Mouse (Mus musculus): ENCODE results near the gene Lgals2. TPM values are rescaled to one million over a fixed set of nuclear protein-coding genes. Genes with fewer than 3 reads are reported as not detected.

The Lgals2 gene
- polyA plus RNA-seq, 1 experiment from 2014 or later: 15.8 TPM

GRCm38 (mm10) chr15:78843581-78844469, 11.5 kb downstream of the Lgals2 start:
- Histone ChIP-seq H3K4me3 (ENCODE audit: low read depth, low read length) (peak overlapping the region; percentile 59), H3K9me3 (replicated peaks; ENCODE audit: control insufficient read depth, low read length) (no peaks in the 10 kb centered on the region), H3K27ac (ENCODE audit: low read length) (peak overlapping the region; percentile 81; the same call in 1 of the 2 replicates), H3K9ac (ENCODE audit: low read depth, low read length) (peak overlapping the region; percentile 61), H3K4me1 (ENCODE audit: control insufficient read depth, low read depth, low read length) (peaks cover 17% of the 10 kb centered on the region), H3K4me2 (ENCODE audit: low read depth, low read length) (peak overlapping the region; percentile 28), H3K36me3 (ENCODE audit: control insufficient read depth, insufficient read depth) (no peaks in the 10 kb centered on the region), H3K27me3 (ENCODE audit: control insufficient read depth, insufficient read depth, low read depth, low read length) (peaks cover 49% of the 10 kb centered on the region)
- WGBS (ENCODE audit: insufficient replicate concordance): 17% methylated on average over 21 of the region's 21 CpGs
- no peak for ATAC-seq (ENCODE audit: low read depth)

GRCm38 (mm10) chr15:78842371-78843163, 12.8 kb downstream of the Lgals2 start, which contains the start of gene Cdc42ep1:
Gene Cdc42ep1 (plus strand): TSS chr15:78842624.
- Histone ChIP-seq H3K9ac (ENCODE audit: low read depth, low read length) (peak within 1 kb of the TSS; percentile 61), H3K4me1 (ENCODE audit: control insufficient read depth, low read depth, low read length) (peaks cover 17% of the 10 kb centered on the region), H3K9me3 (replicated peaks; ENCODE audit: control insufficient read depth, low read length) (no peaks in the 10 kb centered on the region), H3K36me3 (ENCODE audit: control insufficient read depth, insufficient read depth) (no peaks in the 10 kb centered on the region), H3K4me2 (ENCODE audit: low read depth, low read length) (peak within 1 kb of the TSS; percentile 28), H3K27me3 (ENCODE audit: control insufficient read depth, insufficient read depth, low read depth, low read length) (peaks cover 49% of the 10 kb centered on the region), H3K4me3 (ENCODE audit: low read depth, low read length) (peak within 1 kb of the TSS; percentile 59), H3K27ac (ENCODE audit: low read length) (peak within 1 kb of the TSS; percentile 81)
- under 1% methylated on average over 86 of the region's 86 CpGs for WGBS (ENCODE audit: insufficient replicate concordance)
- peak; percentile 73 for ATAC-seq (ENCODE audit: low read depth)

- peaks cover 49% of the 10 kb centered on the region for H3K27me3 ChIP-seq (ENCODE audit: control insufficient read depth, insufficient read depth, low read depth, low read length)
- H3K4me1 ChIP-seq (ENCODE audit: control insufficient read depth, low read depth, low read length): peaks cover 17% of the 10 kb centered on the region
- no peaks in the 10 kb centered on the region for H3K36me3 ChIP-seq (ENCODE audit: control insufficient read depth, insufficient read depth)
- no peak overlapping the region for H3K4me3 ChIP-seq (ENCODE audit: low read depth, low read length)
- no peak for ATAC-seq (ENCODE audit: low read depth)
- no peak overlapping the region for H3K4me2 ChIP-seq (ENCODE audit: low read depth, low read length)
- no peak overlapping the region for H3K9ac ChIP-seq (ENCODE audit: low read depth, low read length)
- no peaks in the 10 kb centered on the region for H3K9me3 ChIP-seq (replicated peaks; ENCODE audit: control insufficient read depth, low read length)
- WGBS (ENCODE audit: insufficient replicate concordance): 60% methylated on average over 6 of the region's 6 CpGs
- H3K27ac ChIP-seq (ENCODE audit: low read length): no peak overlapping the region
These were observed 14.1 kb downstream of the Lgals2 start for GRCm38 (mm10) chr15:78841161-78841790.

- 58% methylated on average over 11 of the region's 11 CpGs for WGBS (ENCODE audit: insufficient replicate concordance)
- no peak for ATAC-seq (ENCODE audit: low read depth)
- no peak overlapping the region for H3K9ac ChIP-seq (ENCODE audit: low read depth, low read length)
- no peaks in the 10 kb centered on the region for H3K36me3 ChIP-seq (ENCODE audit: control insufficient read depth, insufficient read depth)
- H3K27ac ChIP-seq (ENCODE audit: low read length): peak overlapping the region; percentile 55; the same call in 1 of the 2 replicates
- H3K4me2 ChIP-seq (ENCODE audit: low read depth, low read length): no peak overlapping the region
- H3K27me3 ChIP-seq (ENCODE audit: control insufficient read depth, insufficient read depth, low read depth, low read length): peaks cover 49% of the 10 kb centered on the region
- H3K4me1 ChIP-seq (ENCODE audit: control insufficient read depth, low read depth, low read length): peaks cover 18% of the 10 kb centered on the region
- H3K9me3 ChIP-seq (replicated peaks; ENCODE audit: control insufficient read depth, low read length): no peaks in the 10 kb centered on the region
- H3K4me3 ChIP-seq (ENCODE audit: low read depth, low read length): no peak overlapping the region
These were observed 14.6 kb downstream of the Lgals2 start for GRCm38 (mm10) chr15:78840751-78841150.

GRCm38 (mm10) chr15:78840241-78840640, 15.1 kb downstream of the Lgals2 start:
- Histone ChIP-seq H3K4me1 (ENCODE audit: control insufficient read depth, low read depth, low read length) (peaks cover 19% of the 10 kb centered on the region), H3K9ac (ENCODE audit: low read depth, low read length) (no peak overlapping the region), H3K4me2 (ENCODE audit: low read depth, low read length) (no peak overlapping the region), H3K4me3 (ENCODE audit: low read depth, low read length) (no peak overlapping the region), H3K9me3 (replicated peaks; ENCODE audit: control insufficient read depth, low read length) (no peaks in the 10 kb centered on the region), H3K27ac (ENCODE audit: low read length) (peak overlapping the region; percentile 55; the same call in 1 of the 2 replicates), H3K36me3 (ENCODE audit: control insufficient read depth, insufficient read depth) (no peaks in the 10 kb centered on the region), H3K27me3 (ENCODE audit: control insufficient read depth, insufficient read depth, low read depth, low read length) (peaks cover 48% of the 10 kb centered on the region)
- 37% methylated on average over 3 of the region's 3 CpGs for WGBS (ENCODE audit: insufficient replicate concordance)
- peak; percentile 70 for ATAC-seq (ENCODE audit: low read depth)

GRCm38 (mm10) chr15:78839744-78840143, 15.6 kb downstream of the Lgals2 start:
- Histone ChIP-seq H3K4me3 (ENCODE audit: low read depth, low read length) (no peak overlapping the region), H3K27ac (ENCODE audit: low read length) (0 out of 2 replicates have a peak overlapping the region, but pooled peaks have one; percentile 8), H3K36me3 (ENCODE audit: control insufficient read depth, insufficient read depth) (no peaks in the 10 kb centered on the region), H3K9me3 (replicated peaks; ENCODE audit: control insufficient read depth, low read length) (no peaks in the 10 kb centered on the region), H3K9ac (ENCODE audit: low read depth, low read length) (no peak overlapping the region), H3K4me1 (ENCODE audit: control insufficient read depth, low read depth, low read length) (peaks cover 22% of the 10 kb centered on the region), H3K27me3 (ENCODE audit: control insufficient read depth, insufficient read depth, low read depth, low read length) (peaks cover 43% of the 10 kb centered on the region), H3K4me2 (ENCODE audit: low read depth, low read length) (no peak overlapping the region)
- ATAC-seq (ENCODE audit: low read depth): no peak
- 32% methylated on average over 2 of the region's 2 CpGs for WGBS (ENCODE audit: insufficient replicate concordance)

GRCm38 (mm10) chr15:78836086-78836621, 19.2 kb downstream of the Lgals2 start:
- no peak overlapping the region for H3K4me2 ChIP-seq (ENCODE audit: low read depth, low read length)
- H3K27ac ChIP-seq (ENCODE audit: low read length): peak overlapping the region; percentile 31
- H3K4me1 ChIP-seq (ENCODE audit: control insufficient read depth, low read depth, low read length): peaks cover 34% of the 10 kb centered on the region
- H3K36me3 ChIP-seq (ENCODE audit: control insufficient read depth, insufficient read depth): no peaks in the 10 kb centered on the region
- 60% methylated on average over 8 of the region's 8 CpGs for WGBS (ENCODE audit: insufficient replicate concordance)
- no peaks in the 10 kb centered on the region for H3K9me3 ChIP-seq (replicated peaks; ENCODE audit: control insufficient read depth, low read length)
- no peak overlapping the region for H3K4me3 ChIP-seq (ENCODE audit: low read depth, low read length)
- peaks cover 8% of the 10 kb centered on the region for H3K27me3 ChIP-seq (ENCODE audit: control insufficient read depth, insufficient read depth, low read depth, low read length)
- no peak overlapping the region for H3K9ac ChIP-seq (ENCODE audit: low read depth, low read length)
- no peak for ATAC-seq (ENCODE audit: low read depth)
